Mouse (Mus musculus) intestine, postnatal 0 days (tissue): ENCODE data around the gene Dhtkd1. TPM values are rescaled to one million over a fixed set of nuclear protein-coding genes. Genes with fewer than 3 reads are reported as not detected.

Experiments used
- ATAC-seq: fragments of 200-750 bp; cut with Nextera tagmentation; 2 replicates; pipeline ENCODE4 v1.8.0; 2017; ENCODE audit warnings: mild to moderate bottlenecking, moderate TSS enrichment, moderate library complexity
- H3K27ac ChIP-seq: fragments of 300-500 bp; sonication (generic); 2 replicates; pipeline ENCODE4 v1.5.1; 2014; ENCODE audit warnings: mild to moderate bottlenecking, low read depth, low read length, moderate library complexity
- H3K27me3 ChIP-seq: fragments of 300-500 bp; sonication (generic); replicated peaks from 2 replicates; pipeline ENCODE4 v1.6.1; 2014; ENCODE audit warnings: low read length, mixed read lengths; ENCODE audit not compliant: control insufficient read depth, insufficient read depth
- H3K36me3 ChIP-seq: fragments of 300-500 bp; sonication (generic); 2 replicates; pipeline ENCODE4 v1.6.1; 2014; ENCODE audit warnings: mild to moderate bottlenecking, moderate library complexity; ENCODE audit not compliant: control insufficient read depth, insufficient read depth
- H3K4me1 ChIP-seq: fragments of 300-500 bp; sonication (generic); replicated peaks from 2 replicates; pipeline ENCODE4 v1.6.1; 2014; ENCODE audit warnings: antibody characterized with exemption, low read length, mixed read lengths; ENCODE audit not compliant: control insufficient read depth, insufficient read depth
- H3K4me2 ChIP-seq: fragments of 300-500 bp; sonication (generic); replicated peaks from 2 replicates; pipeline ENCODE4 v1.6.1; 2014; ENCODE audit warnings: low read depth, mild to moderate bottlenecking, moderate library complexity
- H3K4me3 ChIP-seq: fragments of 300-500 bp; sonication (generic); 2 replicates; pipeline ENCODE4 v1.5.1; 2014; ENCODE audit warnings: low read depth, low read length
- H3K9ac ChIP-seq: fragments of 300-500 bp; sonication (generic); 2 replicates; pipeline ENCODE4 v1.6.1; 2014; ENCODE audit warnings: mild to moderate bottlenecking, low read depth, low read length
- H3K9me3 ChIP-seq: fragments of 300-500 bp; sonication (generic); 2 replicates; pipeline ENCODE4 v1.6.1; 2016; ENCODE audit warnings: mixed run types; ENCODE audit not compliant: control insufficient read depth
- CTCF ChIP-seq: sonication (generic); IDR thresholded peaks from 2 replicates; pipeline ENCODE4 v1.5.1; 2016; ENCODE audit warnings: low read depth, mild to moderate bottlenecking, control low read depth, antibody characterized with exemption, moderate library complexity
- WGBS: fragments of 180-500 bp; shearing (Covaris S2); extraction: QIAGEN DNeasy Blood & Tissue Kit; methylation state at CpG from one replicate; pipeline ENCODE4 v1.1.7; 2014; 5-methylcytosine and 5-hydroxymethylcytosine counted together
- polyA plus RNA-seq: library from polyadenylated mRNA; unstranded; fragments of >200 nt; fragmentation: Nextera tagmentation; extraction: Ambion mirVana; gene quantifications from 2 replicates; pipeline ENCODE4 v1.2.1, GENCODE M21; 2015

Gene Dhtkd1
- polyA plus RNA-seq, 1 experiment from 2014 or later, result 0.27 TPM

DNA sequence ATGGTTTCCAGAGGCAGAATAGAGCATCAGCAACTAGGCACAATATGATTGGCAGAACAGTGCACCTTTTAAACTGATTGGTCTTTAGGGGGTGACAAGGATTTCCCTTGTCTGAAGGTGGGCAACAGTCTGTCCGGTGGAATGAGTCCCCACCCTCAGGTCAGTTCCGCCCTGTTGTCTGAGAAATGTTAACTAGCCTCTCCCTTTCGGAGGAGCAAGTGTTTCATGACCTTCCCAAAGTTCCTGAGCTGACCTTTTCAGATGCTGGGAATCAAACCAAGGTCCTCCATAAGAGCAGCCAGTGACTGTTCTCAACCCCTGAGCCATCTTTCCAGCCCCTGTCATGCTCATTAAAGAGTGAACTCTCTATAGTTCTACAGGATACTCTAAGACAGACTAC lies 4.3 kb upstream of the Dhtkd1 start:
- TF ChIP-seq CTCF, result no peak
- H3K27me3 ChIP-seq, result no peaks in the 10 kb centered on the region
- no peak overlapping the region for H3K4me3 ChIP-seq
- H3K36me3 ChIP-seq, result no peaks in the 10 kb centered on the region
- WGBS, result 86% methylated on average over 3 of the region's 3 CpGs
- H3K9me3 ChIP-seq, result no peaks in the 10 kb centered on the region
- no peak overlapping the region for H3K27ac ChIP-seq
- ATAC-seq, result no peak
- no peaks in the 10 kb centered on the region for H3K4me1 ChIP-seq
- no peak overlapping the region for H3K4me2 ChIP-seq
- H3K9ac ChIP-seq, result no peak overlapping the region

DNA sequence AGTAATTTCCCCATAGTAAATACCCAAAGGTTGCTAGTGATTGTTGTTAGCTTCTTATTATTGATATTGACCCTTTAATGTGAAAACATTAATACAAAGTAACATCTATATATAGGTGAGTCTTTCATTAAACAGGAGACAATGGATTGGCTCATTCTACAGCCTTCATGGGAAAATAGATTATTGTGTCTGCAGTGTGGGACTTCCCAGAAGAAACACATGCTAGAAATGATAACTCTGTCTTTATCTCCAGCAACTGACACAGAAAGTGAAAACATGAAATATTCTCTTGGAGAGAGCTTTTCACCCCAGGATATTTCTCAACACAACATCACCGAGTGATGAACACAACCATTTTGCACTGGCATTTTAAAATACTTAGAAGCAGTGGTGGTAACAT lies 3.0 kb upstream of the Dhtkd1 start:
- H3K9me3 ChIP-seq, result no peaks in the 10 kb centered on the region
- H3K9ac ChIP-seq, result no peak overlapping the region
- H3K4me2 ChIP-seq, result no peak overlapping the region
- no peak for TF ChIP-seq CTCF
- no peak overlapping the region for H3K4me3 ChIP-seq
- no peaks in the 10 kb centered on the region for H3K36me3 ChIP-seq
- H3K4me1 ChIP-seq, result no peaks in the 10 kb centered on the region
- no peak overlapping the region for H3K27ac ChIP-seq
- no peaks in the 10 kb centered on the region for H3K27me3 ChIP-seq
- 91% methylated on average over 1 of the region's 1 CpGs for WGBS
- ATAC-seq, result no peak

DNA sequence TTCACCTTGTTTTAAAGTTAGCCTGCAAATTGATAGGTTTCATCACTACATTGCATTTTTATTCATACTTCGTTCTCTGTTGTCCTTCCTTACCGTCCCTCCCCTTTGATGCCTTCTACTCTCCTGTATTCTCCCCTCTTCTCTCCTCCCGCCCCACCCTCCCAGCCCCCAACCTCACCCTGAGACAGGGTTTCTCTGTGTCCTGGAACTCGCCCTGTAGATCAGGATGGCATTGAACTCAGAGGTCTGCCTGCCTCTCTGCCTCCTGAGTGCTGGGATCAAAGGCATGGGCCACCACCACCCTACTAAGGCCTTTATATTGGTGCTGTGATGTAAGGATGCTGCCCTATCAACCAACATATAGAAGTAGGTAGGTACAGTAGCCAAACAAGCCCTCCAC lies 479 bp upstream of the Dhtkd1 start:
- Histone ChIP-seq H3K9ac (no peak overlapping the region), H3K27me3 (no peaks in the 10 kb centered on the region), H3K4me1 (no peaks in the 10 kb centered on the region), H3K4me3 (peak overlapping the region; percentile 57), H3K27ac (no peak overlapping the region), H3K4me2 (peak overlapping the region; percentile 92), H3K9me3 (no peaks in the 10 kb centered on the region), H3K36me3 (no peaks in the 10 kb centered on the region)
- no peak for TF ChIP-seq CTCF
- 43% methylated on average over 4 of the region's 4 CpGs for WGBS
- no peak for ATAC-seq

DNA sequence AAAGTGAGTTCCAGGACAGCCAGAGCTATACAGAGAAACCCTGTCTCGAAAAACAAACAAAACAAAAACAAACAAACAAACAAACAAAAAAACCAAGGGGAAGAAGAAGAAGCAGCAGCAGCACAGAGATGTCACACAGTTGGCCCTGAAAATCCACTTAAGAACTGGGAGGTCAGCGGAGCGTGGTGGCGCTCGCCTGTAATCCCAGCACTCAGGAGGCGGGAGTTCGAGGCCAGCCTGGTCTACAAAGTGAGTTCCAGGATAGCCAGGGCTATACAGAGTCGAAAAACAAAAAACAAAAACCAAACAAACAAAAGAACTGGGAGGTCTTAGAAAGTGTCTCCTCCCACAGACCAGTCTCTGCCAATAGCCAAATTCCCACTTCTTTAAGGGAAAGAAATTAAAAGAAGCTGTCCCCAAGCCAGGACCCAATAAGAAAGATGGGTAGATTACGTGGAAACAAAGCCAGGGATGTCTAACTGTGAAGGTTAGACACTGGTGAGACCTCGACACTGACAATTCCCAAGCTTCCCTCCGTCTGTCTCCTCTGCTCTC lies 654 bp downstream of the Dhtkd1 start:
- ATAC-seq, result no peak
- Histone ChIP-seq H3K4me2 (peak overlapping the region; percentile 92), H3K36me3 (no peaks in the 10 kb centered on the region), H3K4me1 (no peaks in the 10 kb centered on the region), H3K9ac (peak overlapping the region; percentile 69), H3K27ac (no peak overlapping the region), H3K4me3 (peak overlapping the region; percentile 57), H3K27me3 (no peaks in the 10 kb centered on the region), H3K9me3 (no peaks in the 10 kb centered on the region)
- no peak for TF ChIP-seq CTCF
- WGBS, result 65% methylated on average over 11 of the region's 11 CpGs

DNA sequence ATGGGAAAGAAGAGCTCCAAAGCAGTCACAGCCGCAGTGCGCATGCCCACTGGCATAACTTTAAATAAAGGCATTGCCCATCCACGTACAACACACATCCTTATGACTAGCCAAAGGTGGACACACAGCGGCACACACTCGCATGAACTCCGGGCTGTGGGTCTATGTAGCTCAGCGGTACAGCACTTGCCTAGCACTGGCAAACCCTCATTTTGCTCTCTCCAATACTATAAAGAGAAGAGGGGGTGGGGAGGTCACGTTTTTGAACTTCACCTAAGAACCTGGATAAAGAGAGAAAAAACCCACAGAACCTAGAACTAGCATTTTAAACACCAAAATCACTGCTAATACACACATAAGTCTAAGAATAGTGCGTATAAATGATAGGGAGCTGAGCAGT lies 1.7 kb downstream of the Dhtkd1 start:
- no peaks in the 10 kb centered on the region for H3K36me3 ChIP-seq
- no peak overlapping the region for H3K4me3 ChIP-seq
- H3K9ac ChIP-seq, result no peak overlapping the region
- H3K9me3 ChIP-seq, result no peaks in the 10 kb centered on the region
- 94% methylated on average over 9 of the region's 9 CpGs for WGBS
- no peak overlapping the region for H3K27ac ChIP-seq
- no peaks in the 10 kb centered on the region for H3K27me3 ChIP-seq
- no peak overlapping the region for H3K4me2 ChIP-seq
- H3K4me1 ChIP-seq, result no peaks in the 10 kb centered on the region
- no peak for ATAC-seq
- no peak for TF ChIP-seq CTCF

DNA sequence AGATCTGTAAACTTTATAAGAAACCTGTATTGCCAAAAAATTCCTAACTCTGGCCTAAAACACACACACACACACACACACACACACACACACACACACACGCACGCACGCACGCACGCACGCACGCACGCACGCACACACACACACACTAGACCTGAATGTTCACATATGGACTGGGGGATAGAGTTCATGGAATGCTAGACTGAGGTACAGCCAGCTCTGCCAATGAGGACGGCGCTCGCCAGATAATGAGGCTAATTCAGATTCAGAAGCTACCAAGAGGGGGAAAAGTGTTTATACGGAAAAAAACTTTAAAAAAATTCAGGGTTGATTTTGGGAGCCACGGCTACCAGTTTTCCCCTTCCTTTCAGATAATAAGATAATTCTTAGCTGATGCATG lies 2.7 kb downstream of the Dhtkd1 start:
- Histone ChIP-seq H3K4me2 (no peak overlapping the region), H3K9ac (no peak overlapping the region), H3K27me3 (no peaks in the 10 kb centered on the region), H3K27ac (no peak overlapping the region), H3K9me3 (no peaks in the 10 kb centered on the region), H3K4me1 (no peaks in the 10 kb centered on the region), H3K4me3 (no peak overlapping the region), H3K36me3 (no peaks in the 10 kb centered on the region)
- WGBS, result 85% methylated on average over 14 of the region's 14 CpGs
- no peak for ATAC-seq
- no peak for TF ChIP-seq CTCF

DNA sequence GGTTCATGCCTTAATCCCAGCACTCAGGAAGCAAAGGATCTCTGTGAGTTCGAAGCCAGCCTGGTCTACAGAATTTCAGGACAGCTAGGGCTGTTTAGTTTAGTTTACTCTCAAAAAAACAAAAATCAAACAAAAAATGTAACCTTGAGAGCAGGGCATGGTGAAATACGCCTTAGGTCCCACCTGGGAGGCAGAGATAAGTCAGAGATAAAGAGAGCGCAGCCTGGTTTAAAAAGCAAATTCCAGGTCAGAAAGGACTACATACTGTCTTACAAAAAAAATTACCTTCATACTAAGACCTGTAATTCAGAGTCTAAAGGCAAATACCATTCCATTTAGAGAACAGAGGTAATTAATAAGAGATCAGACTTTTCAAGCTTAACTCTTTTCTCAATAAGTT lies 3.3 kb downstream of the Dhtkd1 start:
- no peak for TF ChIP-seq CTCF
- no peaks in the 10 kb centered on the region for H3K27me3 ChIP-seq
- H3K27ac ChIP-seq, result no peak overlapping the region
- no peak overlapping the region for H3K4me2 ChIP-seq
- no peaks in the 10 kb centered on the region for H3K9me3 ChIP-seq
- 75% methylated on average over 3 of the region's 3 CpGs for WGBS
- ATAC-seq, result no peak
- H3K9ac ChIP-seq, result no peak overlapping the region
- no peaks in the 10 kb centered on the region for H3K4me1 ChIP-seq
- no peaks in the 10 kb centered on the region for H3K36me3 ChIP-seq
- H3K4me3 ChIP-seq, result no peak overlapping the region
